ENCODE assay signal across 17 mouse cellular contexts in the genomic region with DNA sequence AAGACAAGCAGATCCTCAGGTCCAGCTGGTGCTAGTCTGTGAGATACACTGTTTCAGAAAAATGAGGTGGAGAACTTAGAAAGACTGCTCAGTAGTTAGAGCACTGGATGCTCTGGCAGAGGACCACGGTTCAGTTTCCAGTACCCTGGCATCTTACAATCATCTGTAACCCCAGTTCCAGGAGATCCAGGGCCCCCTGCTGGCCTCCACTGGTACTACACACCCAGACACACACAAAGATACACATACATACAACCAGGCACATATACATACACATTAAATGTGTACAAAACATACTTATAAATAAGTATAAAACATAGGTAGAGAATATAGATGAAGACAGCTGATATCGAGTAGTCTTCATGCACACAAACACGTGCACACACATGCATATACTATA.
DNase-seq lines count a peak whose midpoint lies in the region; ATAC-seq and TF ChIP-seq lines count a peak whose summit lies in the region.
"Had no signal": no experiment of that assay in that cellular context is flagged by ENCODE, and none has a peak within 500 bp of the region (broad histone marks: within the 10 kb centered on the region; RNA-seq: fewer than 3 reads in every experiment).

No protein-coding gene starts in this region.

- H3K36me3 ChIP-seq in forebrain, postnatal 0 days (ENCODE audit: insufficient read depth): no peaks in the 10 kb centered on the region
- H3K36me3 ChIP-seq in forebrain, embryonic 14.5 days (ENCODE audit: control insufficient read depth, insufficient read depth, low read length): no peaks in the 10 kb centered on the region
- H3K36me3 ChIP-seq in liver, embryonic 14.5 days (replicated peaks; ENCODE audit: control insufficient read depth, insufficient read depth, low read depth): no peaks in the 10 kb centered on the region
- no peaks in the 10 kb centered on the region for H3K36me3 ChIP-seq in liver, embryonic 12.5 days
- H3K36me3 ChIP-seq in CH12.LX (replicated peaks in 1 of 2; ENCODE audit: control insufficient read depth in 1 of 2, insufficient read depth in 1 of 2, low read length in 1 of 2): no peaks in the 10 kb centered on the region
- H3K36me3 ChIP-seq: heart, embryonic 13.5 days; limb, embryonic 12.5 days; midbrain, embryonic 12.5 days had no signal

- TF ChIP-seq RAD21 in CH12.LX (IDR thresholded peaks at IDR 0.05; ENCODE audit: low read depth, low read length): no peak

- H3K27ac ChIP-seq in forebrain, postnatal 0 days (ENCODE audit: low read depth, low read length): no peak overlapping the region
- no peak overlapping the region for H3K27ac ChIP-seq in forebrain, embryonic 14.5 days (ENCODE audit: low read depth, low read length)
- no peak overlapping the region for H3K27ac ChIP-seq in liver, embryonic 14.5 days
- no peak overlapping the region for H3K27ac ChIP-seq in liver, embryonic 12.5 days
- H3K27ac ChIP-seq in CH12.LX (ENCODE audit: insufficient read depth, low read depth): no peak overlapping the region
- no peak overlapping the region for H3K27ac ChIP-seq in bone marrow, adult 2 months (ENCODE audit: control insufficient read depth, insufficient read depth, low read depth, low read length, poor library complexity)
- H3K27ac ChIP-seq: forebrain, embryonic 13.5 days; heart, embryonic 13.5 days; kidney, postnatal 0 days; limb, embryonic 12.5 days; macrophage; midbrain, embryonic 12.5 days had no signal

- 89% methylated on average over 3 of the region's 3 CpGs for WGBS in forebrain, postnatal 0 days
- 85% methylated on average over 3 of the region's 3 CpGs for WGBS in forebrain, embryonic 14.5 days
- WGBS in liver, embryonic 14.5 days (ENCODE audit: insufficient replicate concordance): 62% methylated on average over 3 of the region's 3 CpGs
- 67% methylated on average over 3 of the region's 3 CpGs for WGBS in liver, embryonic 12.5 days (ENCODE audit: insufficient replicate concordance)
- WGBS in bone marrow, adult 2 months: 81% methylated on average over 3 of the region's 3 CpGs

- H3K4me1 ChIP-seq in forebrain, postnatal 0 days (ENCODE audit: insufficient read depth): no peaks in the 10 kb centered on the region
- no peaks in the 10 kb centered on the region for H3K4me1 ChIP-seq in forebrain, embryonic 14.5 days (ENCODE audit: control insufficient read depth, insufficient read depth, low read length)
- no peaks in the 10 kb centered on the region; a peak in 1 of 4 replicates for H3K4me1 ChIP-seq in liver, embryonic 14.5 days (replicated peaks; ENCODE audit: control insufficient read depth in 2 of 2, insufficient read depth in 2 of 2, low read length in 1 of 2)
- peaks cover 18% of the 10 kb centered on the region; the same call in 1 of the 2 replicates for H3K4me1 ChIP-seq in liver, embryonic 12.5 days
- peaks cover 4 to 23% of the 10 kb centered on the region in 2 experiments; a peak in 3 of 4 replicates for H3K4me1 ChIP-seq in CH12.LX (ENCODE audit: control insufficient read depth in 1 of 2, insufficient read depth in 2 of 2)
- peaks cover 3% of the 10 kb centered on the region for H3K4me1 ChIP-seq in bone marrow, adult 2 months (ENCODE audit: control insufficient read depth, insufficient read depth, low read length)
- H3K4me1 ChIP-seq: forebrain, embryonic 13.5 days; midbrain, embryonic 12.5 days had no signal

- H3K9ac ChIP-seq in forebrain, postnatal 0 days: no peak overlapping the region
- no peak overlapping the region for H3K9ac ChIP-seq in forebrain, embryonic 14.5 days (ENCODE audit: low read length)
- H3K9ac ChIP-seq in liver, embryonic 14.5 days (replicated peaks): no peak overlapping the region
- no peak overlapping the region for H3K9ac ChIP-seq in liver, embryonic 12.5 days
- H3K9ac ChIP-seq in CH12.LX (ENCODE audit: insufficient read depth, low read depth): no peak overlapping the region
- H3K9ac ChIP-seq: forebrain, embryonic 13.5 days; heart, embryonic 13.5 days; limb, embryonic 12.5 days; midbrain, embryonic 12.5 days had no signal

- dilution Hi-C loops in CH12.LX (cut with MboI; ENCODE audit: extremely low pct_ligation_motif_present, extremely low pct_unique_long_range_greater_than_20kb, low sequenced_read_pairs): no loop called here

- ATAC-seq in forebrain, postnatal 0 days: no peak
- ATAC-seq in forebrain, embryonic 14.5 days: no peak
- ATAC-seq in liver, embryonic 14.5 days (ENCODE audit: insufficient read depth): no peak
- no peak for ATAC-seq in liver, embryonic 12.5 days
- no peak for ATAC-seq in cerebellum, adult (ENCODE audit: insufficient number of reproducible peaks, low FRiP score, low TSS enrichment)
- ATAC-seq: forebrain, embryonic 13.5 days; inflammation-experienced regulatory T-cells, adult 6 months had no signal

- TF ChIP-seq POLR2A in CH12.LX (IDR thresholded peaks at IDR 0.05; ENCODE audit: low read depth, low read length): no peak
- TF ChIP-seq POLR2A in bone marrow, adult 2 months (IDR thresholded peaks at IDR 0.05; ENCODE audit: borderline replicate concordance, control insufficient read depth, low read depth, low read length): no peak

- no peak for DNase-seq in forebrain, postnatal 0 days
- DNase-seq in forebrain, embryonic 14.5 days (ENCODE audit: low spot score): no peak
- no peak for DNase-seq in liver, embryonic 14.5 days (ENCODE audit: low read depth in 3 of 3, low spot score in 3 of 3)
- no peak for DNase-seq in CH12.LX (ENCODE audit: extremely low read depth)
- no peak for DNase-seq in embryo, embryonic 10 days (ENCODE audit: low spot score)
- DNase-seq: adrenal gland, postnatal 10 days; cerebellum, adult 9-11 months had no signal

- peak; percentile 22; the same call in 1 of the 2 replicates for TF ChIP-seq CTCF in forebrain, postnatal 0 days (IDR thresholded peaks at IDR 0.05; ENCODE audit: low read depth)
- TF ChIP-seq CTCF in liver, embryonic 14.5 days (IDR thresholded peaks at IDR 0.05; ENCODE audit: low read depth): peak; percentile 57
- TF ChIP-seq CTCF in CH12.LX (conservative IDR thresholded peaks at IDR 0.05 in 1 of 2, IDR thresholded peaks at IDR 0.05 in 1 of 2; ENCODE audit: low read depth in 2 of 2, low read length in 2 of 2): peak; percentile 28 to 32; a peak in 3 of 4 replicates
- TF ChIP-seq CTCF in bone marrow, adult 2 months (IDR thresholded peaks at IDR 0.05; ENCODE audit: control insufficient read depth, insufficient read depth, low read length): peak; percentile 16; the same call in 1 of the 2 replicates

- in situ Hi-C loops in CH12.LX (cut with MboI; ENCODE audit: low pct_ligation_motif_present, low pct_unique_long_range_greater_than_20kb, low sequenced_read_pairs): no loop called here

- H3K4me2 ChIP-seq in forebrain, postnatal 0 days (ENCODE audit: low read depth): no peak overlapping the region
- no peak overlapping the region for H3K4me2 ChIP-seq in forebrain, embryonic 14.5 days (ENCODE audit: low read length)
- no peak overlapping the region for H3K4me2 ChIP-seq in liver, embryonic 14.5 days (ENCODE audit: low read depth)
- no peak overlapping the region for H3K4me2 ChIP-seq in liver, embryonic 12.5 days
- H3K4me2 ChIP-seq in CH12.LX (ENCODE audit: insufficient read depth, low read depth, poor library complexity, severe bottlenecking): no peak overlapping the region
- H3K4me2 ChIP-seq: forebrain, embryonic 13.5 days; heart, embryonic 13.5 days; limb, embryonic 12.5 days; midbrain, embryonic 12.5 days had no signal

- no peaks in the 10 kb centered on the region for H3K27me3 ChIP-seq in forebrain, postnatal 0 days (ENCODE audit: insufficient read depth, low read length)
- H3K27me3 ChIP-seq in forebrain, embryonic 14.5 days (replicated peaks; ENCODE audit: control insufficient read depth, insufficient read depth, low read length): no peaks in the 10 kb centered on the region
- H3K27me3 ChIP-seq in liver, embryonic 14.5 days (ENCODE audit: control insufficient read depth, insufficient read depth, low read length): no peaks in the 10 kb centered on the region
- no peaks in the 10 kb centered on the region for H3K27me3 ChIP-seq in liver, embryonic 12.5 days (replicated peaks)
- no peaks in the 10 kb centered on the region for H3K27me3 ChIP-seq in CH12.LX (replicated peaks)
- H3K27me3 ChIP-seq: forebrain, embryonic 13.5 days; heart, embryonic 13.5 days; limb, embryonic 12.5 days; midbrain, embryonic 12.5 days had no signal

- no peaks in the 10 kb centered on the region for H3K79me2 ChIP-seq in CH12.LX (replicated peaks; ENCODE audit: control insufficient read depth, extremely low read depth, insufficient read depth, poor library complexity, severe bottlenecking)

- no peak for TF ChIP-seq EP300 in liver, embryonic 14.5 days (IDR thresholded peaks at IDR 0.05; ENCODE audit: low read depth)
- no peak for TF ChIP-seq EP300 in CH12.LX (IDR thresholded peaks at IDR 0.05; ENCODE audit: low read length)

- no peaks in the 10 kb centered on the region for H3K9me3 ChIP-seq in forebrain, postnatal 0 days (ENCODE audit: low read length)
- H3K9me3 ChIP-seq in forebrain, embryonic 14.5 days (replicated peaks; ENCODE audit: control insufficient read depth, low read length): no peaks in the 10 kb centered on the region
- no peaks in the 10 kb centered on the region for H3K9me3 ChIP-seq in liver, embryonic 14.5 days (ENCODE audit: control insufficient read depth, low read length)
- no peaks in the 10 kb centered on the region for H3K9me3 ChIP-seq in liver, embryonic 12.5 days (replicated peaks)
- H3K9me3 ChIP-seq in CH12.LX (replicated peaks; ENCODE audit: low read length): peaks cover 6% of the 10 kb centered on the region
- H3K9me3 ChIP-seq: forebrain, embryonic 13.5 days; limb, embryonic 12.5 days; midbrain, embryonic 12.5 days had no signal

- H3K4me3 ChIP-seq in forebrain, postnatal 0 days (ENCODE audit: low read depth, low read length): no peak overlapping the region
- no peak overlapping the region for H3K4me3 ChIP-seq in forebrain, embryonic 14.5 days (ENCODE audit: low read depth, low read length)
- H3K4me3 ChIP-seq in liver, embryonic 14.5 days (ENCODE audit: insufficient read depth in 1 of 2, low read depth in 2 of 2, low read length in 2 of 2): no peak overlapping the region
- no peak overlapping the region for H3K4me3 ChIP-seq in liver, embryonic 12.5 days
- no peak overlapping the region for H3K4me3 ChIP-seq in CH12.LX (replicated peaks in 1 of 3; ENCODE audit: low read depth in 2 of 3, low read length in 2 of 3, poor library complexity in 1 of 3)
- H3K4me3 ChIP-seq in bone marrow, adult 2 months (replicated peaks; ENCODE audit: control insufficient read depth, low read depth, low read length): no peak overlapping the region
- H3K4me3 ChIP-seq: forebrain, embryonic 13.5 days; heart, embryonic 13.5 days; limb, embryonic 12.5 days; midbrain, embryonic 12.5 days had no signal

TF ChIP-seq in CH12.LX, 34 proteins besides CTCF, POLR2A, EP300 and RAD21 (continues in another document):
- no peak for TF ChIP-seq MAX (IDR thresholded peaks at IDR 0.05; ENCODE audit: low read length)
- no peak for TF ChIP-seq HCFC1 (IDR thresholded peaks at IDR 0.05; ENCODE audit: low read depth, low read length)
- no peak for TF ChIP-seq POLR2AphosphoS2 (IDR thresholded peaks at IDR 0.05; ENCODE audit: low read depth, low read length)
- TF ChIP-seq MAZ (IDR thresholded peaks at IDR 0.05; ENCODE audit: low read depth, low read length): no peak
- no peak for TF ChIP-seq ZC3H11A (IDR thresholded peaks at IDR 0.05; ENCODE audit: low read depth, low read length)
- TF ChIP-seq BHLHE40 (IDR thresholded peaks at IDR 0.05; ENCODE audit: low read depth, low read length): no peak
- no peak for TF ChIP-seq MAFK (IDR thresholded peaks at IDR 0.05; ENCODE audit: insufficient replicate concordance, low read length)
